Mouse (Mus musculus): ENCODE measurements around the gene Jagn1. TPM values are rescaled to one million over a fixed set of nuclear protein-coding genes. Genes with fewer than 3 reads are reported as not detected.

Jagn1 gene
- polyA plus RNA-seq (2012; rRNA removed), result 61.0 and 74.5 TPM in 2 replicates
- 80.5 and 82.8 TPM in 2 replicates for polyA plus RNA-seq (2014; fragmentation: Nextera tagmentation; extraction: Ambion mirVana)

- DNase-seq (ENCODE audit: low spot score) (peak; percentile 97), ATAC-seq (ENCODE audit: low FRiP score, low read depth) (peak; percentile 90)
- under 1% methylated on average over 40 of the region's 45 CpGs for WGBS
- Histone ChIP-seq H3K9me3 (ENCODE audit: control insufficient read depth, low read length) (no peaks in the 10 kb centered on the region), H3K4me1 (ENCODE audit: control insufficient read depth, insufficient read depth, low read length) (peaks cover 4% of the 10 kb centered on the region; the same call in 1 of the 2 replicates), H3K9ac (ENCODE audit: low read depth, low read length, severe bottlenecking) (peak within 1 kb of the TSS; percentile 91), H3K36me3 (ENCODE audit: control insufficient read depth, insufficient read depth, low read length) (peaks cover 14% of the 10 kb centered on the region), H3K4me3 (replicated peaks; ENCODE audit: low read length) (peak within 1 kb of the TSS; percentile 96), H3K4me2 (replicated peaks; ENCODE audit: low read depth, low read length, severe bottlenecking) (peak within 1 kb of the TSS; percentile 68), H3K27me3 (ENCODE audit: control insufficient read depth, insufficient read depth, low read length) (no peaks in the 10 kb centered on the region), H3K27ac (replicated peaks; ENCODE audit: low read depth, low read length) (peak within 1 kb of the TSS; percentile 70; the same call in 1 of the 2 replicates)
- no peak; the same call in 1 of the 2 replicates for TF ChIP-seq POLR2A (IDR thresholded peaks at IDR 0.05; ENCODE audit: borderline replicate concordance, extremely low read depth, insufficient read depth, insufficient read length)
Observed at GRCm38 (mm10) chr6:113442442-113443090, at the start of gene Jagn1. Jagn1 (plus strand) TSS chr6:113442569.

GRCm38 (mm10) chr6:113393951-113394350 is 48.4 kb upstream of the Jagn1 start:
- H3K4me3 ChIP-seq (replicated peaks; ENCODE audit: low read length), result no peak overlapping the region
- no peak overlapping the region for H3K4me2 ChIP-seq (replicated peaks; ENCODE audit: low read depth, low read length, severe bottlenecking)
- WGBS, result 85% methylated on average over 6 of the region's 6 CpGs
- DNase-seq (ENCODE audit: low spot score) (no peak), ATAC-seq (ENCODE audit: low FRiP score, low read depth) (no peak)
- no peaks in the 10 kb centered on the region for H3K9me3 ChIP-seq (ENCODE audit: control insufficient read depth, low read length)
- no peaks in the 10 kb centered on the region for H3K27me3 ChIP-seq (ENCODE audit: control insufficient read depth, insufficient read depth, low read length)
- no peak for TF ChIP-seq POLR2A (IDR thresholded peaks at IDR 0.05; ENCODE audit: borderline replicate concordance, extremely low read depth, insufficient read depth, insufficient read length)
- H3K36me3 ChIP-seq (ENCODE audit: control insufficient read depth, insufficient read depth, low read length), result peaks cover 30% of the 10 kb centered on the region
- no peak overlapping the region for H3K9ac ChIP-seq (ENCODE audit: low read depth, low read length, severe bottlenecking)
- H3K27ac ChIP-seq (replicated peaks; ENCODE audit: low read depth, low read length), result no peak overlapping the region
- H3K4me1 ChIP-seq (ENCODE audit: control insufficient read depth, insufficient read depth, low read length), result no peaks in the 10 kb centered on the region

DNA sequence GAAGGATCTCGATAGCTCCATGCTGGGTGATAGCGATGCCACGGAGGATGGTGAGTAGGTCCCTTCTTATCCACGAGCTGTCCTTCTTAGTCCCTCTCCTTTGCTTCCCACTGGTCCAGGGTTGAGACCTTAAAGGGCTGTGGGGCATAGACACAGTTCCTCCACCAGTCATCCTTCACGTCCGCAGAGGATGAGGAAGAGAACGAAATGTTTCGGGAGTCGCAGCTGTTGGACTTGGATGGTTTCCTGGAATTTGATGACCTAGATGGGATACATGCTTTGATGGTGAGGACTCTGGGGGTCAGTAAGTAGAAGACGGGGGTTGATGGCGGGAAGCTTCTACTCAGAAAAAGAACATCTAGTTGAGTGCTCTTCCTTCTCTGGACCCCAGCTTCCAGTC is 47.6 kb upstream of the Jagn1 start:
- H3K9me3 ChIP-seq (ENCODE audit: control insufficient read depth, low read length), result no peaks in the 10 kb centered on the region
- no peak for ATAC-seq (ENCODE audit: low FRiP score, low read depth)
- no peak overlapping the region for H3K27ac ChIP-seq (replicated peaks; ENCODE audit: low read depth, low read length)
- H3K9ac ChIP-seq (ENCODE audit: low read depth, low read length, severe bottlenecking), result no peak overlapping the region
- H3K4me2 ChIP-seq (replicated peaks; ENCODE audit: low read depth, low read length, severe bottlenecking), result no peak overlapping the region
- H3K36me3 ChIP-seq (ENCODE audit: control insufficient read depth, insufficient read depth, low read length), result peaks cover 22% of the 10 kb centered on the region
- H3K4me3 ChIP-seq (replicated peaks; ENCODE audit: low read length), result no peak overlapping the region
- TF ChIP-seq POLR2A (IDR thresholded peaks at IDR 0.05; ENCODE audit: borderline replicate concordance, extremely low read depth, insufficient read depth, insufficient read length), result no peak
- no peaks in the 10 kb centered on the region for H3K4me1 ChIP-seq (ENCODE audit: control insufficient read depth, insufficient read depth, low read length)
- no peaks in the 10 kb centered on the region for H3K27me3 ChIP-seq (ENCODE audit: control insufficient read depth, insufficient read depth, low read length)
- WGBS, result 92% methylated on average over 11 of the region's 11 CpGs
- no peak for DNase-seq (ENCODE audit: low spot score)

DNA sequence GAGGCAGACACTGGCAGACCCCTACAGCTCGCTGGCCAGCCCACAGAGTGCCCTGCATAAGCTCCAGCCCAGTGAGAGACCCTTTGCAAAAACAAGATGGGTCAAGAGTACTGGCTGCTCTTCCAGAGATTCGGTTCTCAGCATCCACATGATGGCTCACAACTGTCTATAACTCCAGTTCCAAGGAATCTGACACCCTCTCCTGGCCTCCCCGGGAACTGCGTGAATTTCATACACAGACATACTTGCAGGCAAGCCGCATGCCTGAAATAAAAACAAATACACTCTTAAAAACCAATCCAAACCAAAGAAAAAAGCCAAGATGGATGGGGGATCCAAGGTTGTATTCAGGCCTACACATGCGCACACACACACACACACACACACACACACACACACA is 46.9 kb upstream of the Jagn1 start:
- no peak for TF ChIP-seq POLR2A (IDR thresholded peaks at IDR 0.05; ENCODE audit: borderline replicate concordance, extremely low read depth, insufficient read depth, insufficient read length)
- 95% methylated on average over 6 of the region's 6 CpGs for WGBS
- Histone ChIP-seq H3K9me3 (ENCODE audit: control insufficient read depth, low read length) (no peaks in the 10 kb centered on the region), H3K27me3 (ENCODE audit: control insufficient read depth, insufficient read depth, low read length) (no peaks in the 10 kb centered on the region), H3K27ac (replicated peaks; ENCODE audit: low read depth, low read length) (no peak overlapping the region), H3K4me2 (replicated peaks; ENCODE audit: low read depth, low read length, severe bottlenecking) (no peak overlapping the region), H3K4me3 (replicated peaks; ENCODE audit: low read length) (no peak overlapping the region), H3K36me3 (ENCODE audit: control insufficient read depth, insufficient read depth, low read length) (peaks cover 15% of the 10 kb centered on the region), H3K4me1 (ENCODE audit: control insufficient read depth, insufficient read depth, low read length) (no peaks in the 10 kb centered on the region), H3K9ac (ENCODE audit: low read depth, low read length, severe bottlenecking) (no peak overlapping the region)
- DNase-seq (ENCODE audit: low spot score) (no peak), ATAC-seq (ENCODE audit: low FRiP score, low read depth) (no peak)

DNA sequence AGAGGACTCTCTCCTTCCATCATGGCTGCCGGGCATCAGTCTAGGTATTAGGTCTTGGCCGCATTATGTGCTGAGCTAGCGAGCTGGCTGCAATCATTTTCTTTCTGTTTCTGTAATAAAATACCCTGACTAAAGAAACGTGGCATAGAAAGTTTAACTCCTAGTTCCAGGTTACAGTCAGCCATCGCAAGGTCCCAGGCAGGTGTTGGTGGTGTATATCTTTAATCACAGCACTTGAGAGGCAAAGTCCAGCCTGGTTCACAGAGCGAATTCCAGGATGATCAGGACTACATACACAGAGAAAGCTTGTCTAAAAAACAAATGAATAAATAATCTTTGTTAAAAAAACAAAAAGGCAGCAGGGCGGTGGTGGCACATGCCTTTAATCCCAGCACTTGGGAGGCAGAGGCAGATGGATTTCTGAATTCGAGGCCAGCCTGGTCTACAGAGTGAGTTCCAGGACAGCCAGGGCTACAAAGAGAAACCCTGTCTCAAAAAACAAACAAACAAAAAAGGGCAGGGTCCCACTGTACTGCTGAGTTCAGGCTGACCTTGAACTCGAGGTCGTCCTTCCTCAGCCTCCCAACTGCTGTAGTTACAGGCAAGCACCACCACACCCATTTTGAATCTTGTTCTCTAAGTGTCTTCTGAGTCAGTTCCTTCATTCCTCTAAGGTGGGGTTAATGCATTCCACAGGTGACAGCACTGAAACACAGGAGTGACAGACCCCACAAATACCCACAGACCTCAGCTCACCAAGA is 45.9 kb upstream of the Jagn1 start:
- Histone ChIP-seq H3K36me3 (ENCODE audit: control insufficient read depth, insufficient read depth, low read length) (0 out of 2 replicates have a peak, but pooled peaks cover 7% of the 10 kb centered on the region), H3K27ac (replicated peaks; ENCODE audit: low read depth, low read length) (no peak overlapping the region), H3K9me3 (ENCODE audit: control insufficient read depth, low read length) (no peaks in the 10 kb centered on the region), H3K4me2 (replicated peaks; ENCODE audit: low read depth, low read length, severe bottlenecking) (no peak overlapping the region), H3K27me3 (ENCODE audit: control insufficient read depth, insufficient read depth, low read length) (no peaks in the 10 kb centered on the region), H3K9ac (ENCODE audit: low read depth, low read length, severe bottlenecking) (no peak overlapping the region), H3K4me1 (ENCODE audit: control insufficient read depth, insufficient read depth, low read length) (no peaks in the 10 kb centered on the region), H3K4me3 (replicated peaks; ENCODE audit: low read length) (no peak overlapping the region)
- no peak for DNase-seq (ENCODE audit: low spot score)
- 84% methylated on average over 10 of the region's 10 CpGs for WGBS
- ATAC-seq (ENCODE audit: low FRiP score, low read depth), result no peak
- no peak for TF ChIP-seq POLR2A (IDR thresholded peaks at IDR 0.05; ENCODE audit: borderline replicate concordance, extremely low read depth, insufficient read depth, insufficient read length)

Data from limb, embryonic 14.5 days (tissue).